Mouse (Mus musculus) left cerebral cortex, adult 11 months (tissue): Measurements from ENCODE around the gene Exoc4.

Experiments used
- DNase-seq: peaks from one replicate; pipeline ENCODE4 v3.0.0; 2022; ENCODE audit warnings: low spot score

Exoc4 gene

DNA sequence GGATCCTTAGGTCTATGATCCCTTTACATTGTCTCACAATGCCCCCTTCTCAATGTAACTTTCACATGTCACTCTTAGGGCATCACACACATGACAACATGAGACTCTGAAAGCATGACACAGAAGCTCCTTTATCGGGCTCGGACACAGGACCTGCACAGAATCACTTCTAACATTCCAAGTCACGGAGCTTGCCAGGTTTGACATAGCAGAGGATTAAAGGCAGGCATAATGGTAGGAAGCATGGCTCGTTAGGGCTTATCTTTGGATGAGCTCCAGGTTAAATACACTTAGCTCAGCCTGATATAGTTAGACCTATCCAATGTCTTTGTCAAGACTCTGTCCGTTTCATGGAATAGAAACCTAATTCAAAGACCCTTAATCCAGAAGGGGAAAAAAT lies 690.3 kb downstream of the Exoc4 start:
- no peak for DNase-seq

DNA sequence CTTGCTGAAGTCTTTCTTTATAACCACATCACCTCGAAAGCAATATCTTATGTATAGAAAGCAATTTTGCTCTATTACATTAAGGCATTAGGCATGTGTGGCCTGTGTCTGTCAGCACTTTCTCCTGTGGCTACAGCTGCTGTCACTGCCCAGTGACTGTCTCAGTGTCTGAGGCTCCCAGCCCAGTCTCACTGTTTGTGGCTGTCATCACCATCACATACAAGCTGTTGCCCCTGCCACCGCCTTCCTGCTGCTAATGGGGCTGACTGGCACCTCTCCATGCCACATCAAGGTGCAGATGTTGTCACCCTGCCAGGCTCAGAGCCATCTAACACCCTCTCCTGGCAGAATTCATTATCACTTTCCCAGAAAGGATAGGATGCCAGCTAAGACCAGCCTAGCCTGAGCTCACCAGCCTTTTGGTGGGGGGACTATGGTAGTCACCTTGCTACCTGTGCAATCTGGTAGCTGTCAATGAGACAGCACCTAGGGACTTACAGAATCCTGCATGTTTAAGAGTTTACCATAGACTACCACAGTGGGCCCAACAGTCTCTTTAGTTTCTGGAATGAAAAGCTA lies 698.1 kb downstream of the Exoc4 start:
- no peak for DNase-seq

DNA sequence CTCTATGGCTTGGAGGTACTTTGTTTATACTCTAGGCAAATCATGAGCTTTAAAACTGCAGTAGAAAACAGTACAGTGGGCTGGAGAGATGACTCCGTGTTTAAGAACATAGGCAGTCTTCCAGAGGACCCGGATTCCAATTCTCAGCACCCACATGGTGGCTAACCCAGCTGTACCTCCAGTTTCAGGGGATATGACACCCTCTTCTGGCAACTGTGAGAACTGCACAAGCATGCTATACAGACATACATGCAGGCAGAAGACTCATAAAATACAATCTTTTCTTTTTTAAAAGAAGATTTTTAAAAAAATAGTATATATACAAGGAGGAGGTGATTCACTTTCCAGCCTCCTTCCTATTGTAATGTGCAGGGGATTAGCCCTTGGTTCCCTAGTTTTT lies 701.2 kb downstream of the Exoc4 start:
- no peak for DNase-seq

DNA sequence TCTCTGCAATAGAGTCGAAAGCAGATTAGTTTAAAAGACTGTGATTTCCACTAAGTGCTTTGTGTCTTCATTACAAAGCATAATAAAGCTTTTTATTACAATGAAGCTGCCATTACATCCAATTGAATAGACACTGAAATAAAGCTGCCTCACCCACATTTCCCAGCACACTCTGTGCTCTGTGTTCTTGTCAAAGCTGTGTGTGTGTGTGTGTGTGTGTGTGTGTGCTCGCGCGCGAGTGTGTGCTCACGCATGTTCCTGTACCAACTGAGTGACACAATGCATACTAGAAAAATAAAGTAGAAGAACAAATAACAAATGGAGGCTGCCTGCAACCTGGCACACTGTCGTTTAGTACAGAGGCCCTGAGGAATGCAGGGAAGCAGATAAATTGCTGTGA lies 706.6 kb downstream of the Exoc4 start:
- DNase-seq, result no peak

DNA sequence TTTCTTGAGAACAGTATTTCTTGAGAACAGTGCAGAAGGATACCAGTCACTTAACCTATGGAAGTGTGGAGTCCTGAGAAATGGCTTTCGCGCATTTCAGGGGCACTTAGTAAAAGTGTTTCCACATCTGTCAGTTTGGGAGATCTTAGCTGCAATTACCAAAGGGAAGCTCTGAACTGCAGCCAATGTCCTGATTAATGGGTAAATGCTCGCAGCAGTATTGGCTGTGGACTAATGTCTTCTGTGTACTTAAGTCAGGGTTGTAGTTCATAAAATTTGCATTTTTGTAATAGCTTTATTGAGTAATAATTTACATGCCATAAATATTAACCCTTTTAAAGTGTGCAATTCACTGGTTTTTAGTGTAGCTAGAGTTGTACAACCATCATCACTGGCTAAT lies 709.4 kb downstream of the Exoc4 start:
- no peak for DNase-seq

DNA sequence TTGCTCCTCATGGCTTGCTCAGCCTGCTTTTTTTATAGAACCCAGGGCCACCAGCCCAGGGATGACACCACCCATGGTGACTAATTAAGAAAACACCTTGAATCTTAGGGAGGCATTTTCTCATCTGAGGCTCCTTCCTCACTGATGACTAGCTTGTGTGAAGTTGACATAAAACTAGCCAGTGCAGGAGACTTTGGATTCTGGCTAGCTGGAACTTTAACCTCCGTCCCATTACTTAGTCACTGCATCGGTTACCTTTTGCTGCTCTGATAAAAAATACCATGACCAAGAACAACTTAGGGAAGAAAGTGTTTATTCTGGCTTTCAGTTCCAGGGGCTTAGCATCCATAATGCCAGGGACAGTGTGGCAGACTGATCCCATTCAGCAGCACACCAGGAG lies 711.9 kb downstream of the Exoc4 start:
- no peak for DNase-seq

DNA sequence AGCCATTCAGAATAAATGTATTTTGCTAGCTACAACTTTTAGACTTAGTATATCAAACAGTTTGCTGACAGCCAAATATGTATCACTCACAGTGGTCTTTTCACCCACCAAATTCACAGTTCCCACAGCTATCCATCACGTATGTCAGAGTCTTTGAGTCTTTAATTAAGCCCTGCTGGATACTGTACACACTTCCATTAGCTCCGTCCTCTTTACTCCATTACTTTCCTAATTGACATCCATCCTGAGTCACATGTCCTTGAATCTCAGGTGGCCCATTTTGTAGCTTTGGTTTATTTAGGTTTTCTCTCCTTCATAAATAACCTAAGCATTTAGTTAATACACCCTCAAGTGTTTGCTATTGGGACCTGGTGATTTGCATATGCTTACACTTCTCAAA lies 714.2 kb downstream of the Exoc4 start:
- no peak for DNase-seq

DNA sequence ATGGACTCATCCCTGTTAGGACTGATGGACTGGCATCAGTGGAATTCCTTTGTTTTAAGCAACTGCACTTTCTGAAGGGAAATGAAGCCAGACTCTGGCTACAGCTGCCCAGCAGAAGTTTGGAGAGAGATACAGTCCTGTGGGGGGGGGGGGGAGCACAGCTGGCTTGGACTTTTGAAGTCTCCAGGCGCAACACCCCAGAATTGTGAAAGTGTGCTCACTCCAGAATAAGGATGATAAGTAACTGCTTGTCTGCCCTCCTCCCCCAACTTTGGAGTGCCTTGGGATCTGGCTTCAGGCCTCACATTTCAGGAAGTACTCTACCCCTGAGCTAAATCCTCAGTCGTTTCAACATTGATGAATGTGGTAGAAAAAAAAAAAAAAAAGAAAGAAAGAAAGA lies 716.7 kb downstream of the Exoc4 start:
- no peak for DNase-seq

DNA sequence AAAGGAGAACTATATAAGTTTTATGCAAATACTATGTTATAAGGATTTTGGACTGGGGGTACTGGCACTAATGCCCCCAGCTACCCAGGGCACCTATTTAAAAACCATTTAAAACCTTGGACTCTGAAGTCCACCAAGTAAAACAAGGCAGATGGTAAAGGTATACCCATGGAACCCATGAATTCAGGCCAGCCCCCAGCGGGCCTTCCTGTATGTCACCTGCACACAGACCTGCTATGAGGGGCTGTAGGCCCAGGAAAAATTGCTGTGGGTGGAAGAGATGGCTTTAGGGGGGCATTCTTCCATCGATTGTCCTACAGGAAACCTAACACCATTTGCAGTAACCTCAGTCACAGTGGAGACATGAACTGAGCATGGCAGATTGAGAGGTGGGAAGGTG lies 719.9 kb downstream of the Exoc4 start:
- DNase-seq, result no peak

DNA sequence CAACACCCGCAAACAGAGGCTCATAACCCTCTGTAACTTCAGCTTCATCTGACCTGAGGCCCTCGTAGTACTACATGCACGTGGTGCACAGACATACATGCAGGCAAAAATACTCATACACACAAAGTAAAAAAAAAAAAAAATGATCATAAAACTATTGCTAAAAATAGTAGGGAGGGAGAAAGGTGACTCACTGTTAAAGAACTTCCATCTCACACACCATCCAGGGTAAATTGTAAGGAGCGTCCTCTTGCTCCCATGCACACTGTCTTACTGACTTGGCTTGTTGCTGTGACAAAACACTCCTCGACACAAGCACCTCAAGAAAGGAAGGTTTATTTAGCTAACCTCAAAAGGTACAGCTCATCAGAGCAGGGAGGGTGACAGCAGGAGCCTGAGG lies 723.9 kb downstream of the Exoc4 start:
- no peak for DNase-seq

DNA sequence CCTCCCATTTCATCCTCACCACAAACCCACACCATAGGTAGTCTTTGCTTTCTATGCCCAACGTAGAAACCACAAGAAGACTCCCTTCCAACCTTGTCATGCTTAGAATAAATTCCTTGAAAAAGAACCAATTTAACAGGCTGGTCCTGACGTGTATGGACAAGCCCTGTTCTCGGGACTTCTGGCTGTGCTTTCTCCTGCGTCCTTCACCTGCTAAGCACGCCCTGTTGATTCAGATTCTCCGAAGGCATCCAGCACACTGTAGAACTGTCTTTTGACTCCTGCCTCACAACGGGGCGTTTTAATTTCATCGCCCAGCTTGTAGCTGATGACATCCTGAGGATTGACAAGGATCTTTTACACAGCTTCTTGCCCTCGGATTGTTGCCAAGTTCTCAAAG lies 727.7 kb downstream of the Exoc4 start:
- DNase-seq, result no peak

DNA sequence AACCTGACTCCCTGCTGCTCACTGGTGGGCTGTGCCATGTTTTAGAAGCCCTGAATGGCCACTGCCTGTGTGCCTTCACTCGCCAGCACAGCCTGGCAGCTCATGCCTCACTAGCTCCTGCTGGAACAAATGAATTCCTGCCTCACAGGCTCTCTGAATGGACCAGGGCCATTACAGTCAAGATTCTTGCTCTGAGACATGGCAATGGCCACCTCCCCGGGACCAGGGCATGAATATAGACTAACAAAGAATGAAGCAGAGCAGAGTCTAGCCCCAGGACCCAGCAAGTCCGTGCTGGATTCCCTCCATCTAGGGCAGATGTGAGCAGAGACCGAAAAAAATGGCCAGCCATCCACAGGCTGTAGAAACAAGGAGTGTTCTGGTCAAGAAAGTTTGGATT lies 728.6 kb downstream of the Exoc4 start:
- no peak for DNase-seq

DNA sequence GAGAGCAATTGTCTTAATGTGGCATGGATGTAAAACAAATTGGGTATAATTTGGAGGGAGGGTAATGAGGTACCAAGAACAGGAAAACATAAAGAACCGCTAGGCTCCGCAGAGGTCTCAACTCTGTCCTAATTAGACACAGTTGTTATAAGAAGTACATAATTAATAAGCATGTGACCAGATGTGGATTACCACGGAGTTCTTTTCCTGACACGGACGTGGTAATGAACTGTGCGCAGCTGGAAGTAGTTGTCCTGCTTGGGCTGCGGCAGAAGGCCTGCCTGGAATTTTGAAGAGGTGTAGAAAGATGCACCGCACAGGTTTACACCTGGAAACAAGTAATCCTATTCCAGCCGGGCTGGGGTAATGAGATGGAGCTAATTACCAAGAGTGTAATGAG lies 729.0 kb downstream of the Exoc4 start:
- no peak for DNase-seq

DNA sequence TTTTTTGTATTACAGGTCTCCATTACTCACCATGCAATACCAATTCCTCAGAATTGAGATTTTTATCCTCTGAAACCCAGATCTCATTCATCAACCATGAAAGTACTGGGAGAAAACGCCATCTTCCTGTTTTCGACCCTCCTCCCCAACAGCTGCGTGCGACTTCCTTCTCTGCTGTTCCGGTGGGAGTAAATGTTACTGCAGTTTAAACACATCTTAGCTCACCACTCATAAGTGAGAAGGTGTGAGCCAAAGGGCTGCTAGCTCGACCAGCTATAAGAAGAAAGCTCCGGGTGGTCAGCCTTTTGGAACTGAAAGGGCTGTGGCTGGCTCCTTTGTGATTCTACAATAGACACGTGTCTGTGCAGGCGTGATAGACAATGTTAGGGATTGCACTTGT lies 733.8 kb downstream of the Exoc4 start:
- no peak for DNase-seq

DNA sequence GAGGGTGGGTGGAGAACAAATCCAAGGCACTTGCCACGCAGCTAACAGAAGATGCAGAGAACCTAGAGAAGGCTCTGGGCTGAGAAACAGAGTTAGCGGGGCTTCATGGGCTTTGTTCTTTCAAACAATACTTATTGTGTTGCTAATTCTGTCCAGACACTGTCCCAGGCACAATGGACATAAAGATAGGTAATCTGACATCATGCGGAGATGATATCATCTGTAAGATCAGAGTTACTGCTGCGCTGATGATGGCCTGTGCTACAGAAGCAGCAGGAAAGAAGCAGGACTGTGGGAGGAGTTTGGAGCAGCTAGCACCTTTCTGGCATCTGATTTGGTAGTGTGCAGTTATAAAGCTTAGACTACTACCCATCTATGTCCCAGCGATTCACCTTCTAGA lies 738.2 kb downstream of the Exoc4 start:
- DNase-seq, result no peak

DNA sequence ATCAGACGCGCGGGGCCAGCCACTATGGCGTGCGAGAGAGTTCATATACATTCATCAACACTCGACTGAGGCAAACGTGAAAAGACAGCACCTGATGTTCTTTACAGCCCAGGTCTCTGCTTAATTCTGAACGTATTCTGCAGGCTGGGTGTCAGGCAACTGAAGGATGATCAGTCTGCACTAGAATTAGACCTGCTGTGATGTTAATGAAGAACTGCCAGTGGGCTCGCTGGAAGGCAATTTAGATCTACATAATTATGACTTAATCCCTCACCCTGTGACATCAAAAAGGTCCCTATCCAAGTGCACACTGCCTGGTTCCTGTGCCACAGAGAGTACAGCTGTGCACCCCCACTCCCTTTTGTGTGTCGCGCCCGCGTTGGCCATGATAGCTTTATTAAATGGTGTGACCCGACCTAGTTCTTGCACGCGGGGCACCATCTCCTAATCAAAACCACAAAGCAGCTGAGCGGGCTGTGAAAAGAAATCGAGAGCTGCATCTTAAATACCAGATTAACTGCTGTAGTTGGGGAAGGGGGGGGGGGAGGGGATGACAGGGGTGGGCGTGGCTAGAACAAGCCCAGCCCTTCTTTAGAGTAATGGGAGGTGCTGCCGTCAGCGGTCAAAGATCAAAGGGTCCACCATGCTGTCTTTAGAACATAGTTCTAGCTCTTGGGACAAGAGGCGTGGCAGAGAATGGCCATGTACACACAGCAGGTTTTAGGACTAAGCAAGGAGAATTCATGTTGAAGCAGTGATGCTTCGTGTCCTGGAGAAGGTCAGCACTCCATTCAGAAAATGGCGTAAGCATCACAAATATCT lies 743.5 kb downstream of the Exoc4 start:
- DNase-seq, result no peak

DNA sequence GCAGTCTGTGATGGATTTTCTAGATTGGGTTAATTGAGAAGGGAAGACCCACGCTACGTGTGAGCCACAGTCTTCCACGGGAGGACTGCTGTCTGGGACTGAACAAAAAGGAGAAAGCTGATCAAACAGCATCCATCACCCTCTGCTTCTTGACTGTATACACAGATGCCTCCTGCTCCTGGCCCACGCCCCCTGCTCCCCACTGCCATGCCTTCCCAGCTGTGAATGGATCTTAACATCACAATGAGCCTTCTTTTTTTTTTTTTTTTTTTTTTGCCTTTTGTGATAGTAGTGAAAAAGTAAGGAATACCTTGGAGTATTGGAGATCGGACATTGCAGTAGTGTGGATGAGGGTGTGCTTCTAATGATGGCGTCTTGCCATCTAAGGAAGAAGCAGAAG lies 745.0 kb downstream of the Exoc4 start:
- no peak for DNase-seq

DNA sequence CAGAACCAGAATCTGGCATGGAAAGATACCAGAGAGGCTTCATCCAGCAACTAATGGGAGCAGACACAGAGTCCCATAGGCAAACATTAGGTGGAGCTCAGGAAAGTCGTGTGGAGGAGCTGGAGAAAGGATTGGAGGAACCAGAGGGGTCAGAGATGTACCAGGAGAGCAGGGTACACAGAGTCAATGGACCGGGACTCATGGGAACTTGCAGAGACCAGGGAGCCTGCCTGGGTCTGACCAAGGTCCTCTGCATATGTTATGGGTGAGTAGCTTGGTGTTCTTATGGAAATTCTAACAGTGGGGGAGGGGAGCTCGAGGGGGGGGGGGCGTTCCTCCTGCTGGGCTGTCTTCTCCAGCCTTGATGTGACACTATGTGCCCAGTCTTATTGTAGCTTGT lies 749.7 kb downstream of the Exoc4 start:
- no peak for DNase-seq

DNA sequence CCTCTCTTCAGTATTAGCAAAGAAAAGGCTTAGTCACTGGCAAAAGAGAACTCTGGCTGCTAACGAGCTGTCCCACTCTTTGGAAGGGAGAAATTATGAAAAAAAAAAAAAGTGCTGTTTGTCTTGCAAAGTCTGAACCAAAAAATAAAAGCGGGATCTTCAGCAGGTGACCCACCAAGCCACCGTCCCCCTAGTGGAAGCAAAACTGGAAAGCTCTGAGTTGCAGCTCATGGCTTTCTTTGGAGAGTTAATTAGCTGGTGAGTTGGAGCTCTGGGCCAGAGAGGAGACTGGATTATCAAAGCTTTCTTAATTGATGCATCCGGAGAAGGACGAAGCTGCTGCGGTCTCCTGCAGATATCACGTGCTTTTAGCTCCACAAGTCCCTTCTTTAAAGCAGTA lies 750.6 kb downstream of the Exoc4 start:
- no peak for DNase-seq

DNA sequence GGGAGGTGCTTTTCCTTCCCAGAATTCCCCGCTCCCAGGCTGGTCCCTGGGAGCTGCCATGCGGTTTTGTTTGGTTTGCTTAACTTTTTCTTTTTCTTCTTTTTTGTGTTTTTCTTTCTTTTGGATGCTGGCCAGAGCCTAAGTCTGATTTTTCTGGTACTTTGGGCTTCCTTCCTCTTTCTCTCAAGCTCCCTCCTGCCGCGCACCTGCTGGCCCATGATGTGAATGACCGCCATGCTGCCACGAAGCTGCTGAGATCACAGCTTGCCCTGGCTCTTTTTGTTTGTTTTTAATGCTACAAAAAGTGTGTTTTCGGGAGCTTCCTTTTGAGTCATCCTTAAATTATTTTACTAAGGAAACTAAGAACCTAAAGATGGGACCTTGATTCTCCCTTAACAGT lies 751.8 kb downstream of the Exoc4 start:
- DNase-seq, result no peak

DNA sequence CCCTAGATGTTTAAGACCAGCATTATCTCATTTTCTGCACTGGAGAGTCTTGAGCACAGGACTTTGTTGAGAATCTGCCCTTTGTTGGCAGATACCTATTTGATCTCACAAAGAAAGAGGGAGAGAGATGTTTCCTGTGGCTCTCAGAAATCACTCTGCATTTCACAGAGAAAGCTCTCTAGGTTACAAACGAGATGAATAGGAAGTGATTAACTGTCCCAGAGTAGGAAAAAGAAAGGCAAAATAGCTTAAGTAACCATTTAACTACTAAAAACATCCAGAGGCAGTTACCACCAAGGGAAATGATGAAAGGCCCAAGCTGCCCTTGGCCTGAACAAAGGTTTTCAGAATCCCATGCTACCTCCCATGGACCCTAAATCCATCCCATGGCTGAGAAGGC lies 754.1 kb downstream of the Exoc4 start:
- no peak for DNase-seq

DNA sequence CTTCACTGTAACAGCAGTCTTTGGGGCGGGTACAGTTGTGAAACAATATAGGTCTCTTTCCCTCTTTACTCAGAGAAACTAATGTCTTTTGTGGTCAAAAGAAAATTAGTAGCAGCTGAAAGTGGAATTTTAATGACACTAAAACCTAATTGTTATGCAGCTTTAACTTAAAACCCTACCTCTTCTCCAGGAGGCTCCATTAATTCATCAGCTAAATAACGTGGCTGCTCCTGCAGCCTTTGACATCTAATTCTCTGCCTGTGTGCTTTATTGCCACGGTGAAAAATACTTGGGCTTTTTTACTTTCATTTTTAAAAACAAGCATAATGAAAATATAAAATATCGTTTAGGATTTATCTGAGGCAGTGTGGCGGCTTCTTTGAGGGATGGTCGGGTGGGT lies 764.6 kb downstream of the Exoc4 start:
- no peak for DNase-seq
